Mouse (Mus musculus) hindbrain, embryonic 14.5 days (tissue): ENCODE results near the gene Jarid2. TPM values are rescaled to one million over a fixed set of nuclear protein-coding genes. Genes with fewer than 3 reads are reported as not detected.
"Not testable (repeated sequence)": the region's sequence is repeated elsewhere in the genome, so short reads cannot be mapped to it uniquely, and the experiment has no call there.

Experiments
- ATAC-seq: fragments of 200-750 bp; cut with Nextera tagmentation; 2 replicates; pipeline ENCODE4 v1.8.0; 2017; ENCODE audit warnings: moderate number of reproducible peaks, mild to moderate bottlenecking, moderate TSS enrichment, moderate library complexity; ENCODE audit not compliant: low FRiP score
- DNase-seq: peaks from one replicate; pipeline ENCODE4 v3.0.0-alpha.2; 2015; ENCODE audit warnings: low spot score
- H3K27ac ChIP-seq: fragments of 300-500 bp; sonication (generic); 2 replicates; pipeline ENCODE4 v1.5.1; 2014; ENCODE audit warnings: mild to moderate bottlenecking, moderate library complexity
- H3K27me3 ChIP-seq: fragments of 300-500 bp; sonication (generic); 2 replicates; pipeline ENCODE4 v1.6.1; 2014; ENCODE audit warnings: mild to moderate bottlenecking, low read length, mixed read lengths; ENCODE audit not compliant: control insufficient read depth, insufficient read depth
- H3K36me3 ChIP-seq: fragments of 300-500 bp; sonication (generic); replicated peaks from 2 replicates; pipeline ENCODE4 v1.6.1; 2014; ENCODE audit not compliant: control insufficient read depth, insufficient read depth
- H3K4me1 ChIP-seq: fragments of 300-500 bp; sonication (generic); replicated peaks from 2 replicates; pipeline ENCODE4 v1.6.1; 2014; ENCODE audit warnings: antibody characterized with exemption, low read length, mixed read lengths; ENCODE audit not compliant: control insufficient read depth, insufficient read depth
- H3K4me2 ChIP-seq: fragments of 300-500 bp; sonication (generic); replicated peaks from 2 replicates; pipeline ENCODE4 v1.6.1; 2014; ENCODE audit warnings: mild to moderate bottlenecking, moderate library complexity
- H3K4me3 ChIP-seq: fragments of 300-500 bp; sonication (generic); replicated peaks from 2 replicates; pipeline ENCODE4 v1.5.1; 2014; ENCODE audit warnings: mild to moderate bottlenecking, low read length
- H3K9ac ChIP-seq: fragments of 300-500 bp; sonication (generic); 2 replicates; pipeline ENCODE4 v1.6.1; 2014
- H3K9me3 ChIP-seq: fragments of 300-500 bp; sonication (generic); 2 replicates; pipeline ENCODE4 v1.6.1; 2016; ENCODE audit warnings: low read length; ENCODE audit not compliant: control insufficient read depth
- WGBS: fragments of 180-500 bp; shearing (Covaris S2); extraction: QIAGEN DNeasy Blood & Tissue Kit; methylation state at CpG from one replicate; pipeline ENCODE4 v1.1.7; 2014; 5-methylcytosine and 5-hydroxymethylcytosine counted together
- polyA plus RNA-seq: library from polyadenylated mRNA; unstranded; fragments of >200 nt; fragmentation: Nextera tagmentation; extraction: Ambion mirVana; gene quantifications from 2 replicates; pipeline ENCODE4 v1.2.1, GENCODE M21; 2014

The Jarid2 gene
- polyA plus RNA-seq, 1 experiment from 2014 or later = 27.2 TPM

- no peaks in the 10 kb centered on the region for H3K9me3 ChIP-seq
- peak overlapping the region; percentile 71 for H3K9ac ChIP-seq
- no peaks in the 10 kb centered on the region for H3K27me3 ChIP-seq
- H3K4me2 ChIP-seq = peak overlapping the region; percentile 57
- under 1% methylated on average over 20 of the region's 20 CpGs for WGBS
- ATAC-seq (peak; percentile 94), DNase-seq (peak; percentile 85)
- peak overlapping the region; percentile 46 for H3K4me3 ChIP-seq
- H3K36me3 ChIP-seq = no peaks in the 10 kb centered on the region
- peaks cover 48% of the 10 kb centered on the region for H3K4me1 ChIP-seq
- H3K27ac ChIP-seq = peak overlapping the region; percentile 96
Observed at GRCm38 (mm10) chr13:44839866-44840835, 110.9 kb downstream of the Jarid2 start.

GRCm38 (mm10) chr13:44851426-44851825 lies 122.2 kb downstream of the Jarid2 start:
- H3K9me3 ChIP-seq = no peaks in the 10 kb centered on the region
- H3K27me3 ChIP-seq = no peaks in the 10 kb centered on the region
- no peak overlapping the region for H3K9ac ChIP-seq
- WGBS = 21% methylated on average over 2 of the region's 2 CpGs
- no peak overlapping the region for H3K27ac ChIP-seq
- H3K4me1 ChIP-seq = no peaks in the 10 kb centered on the region
- H3K36me3 ChIP-seq = peaks cover 21% of the 10 kb centered on the region
- no peak for ATAC-seq
- H3K4me2 ChIP-seq = no peak overlapping the region
- DNase-seq = no peak
- no peak overlapping the region for H3K4me3 ChIP-seq

GRCm38 (mm10) chr13:44852024-44852423 lies 122.8 kb downstream of the Jarid2 start:
- Histone ChIP-seq H3K4me1 (peaks cover 1% of the 10 kb centered on the region; the same call in 1 of the 2 replicates), H3K9ac (no peak overlapping the region), H3K4me2 (no peak overlapping the region), H3K27ac (no peak overlapping the region), H3K4me3 (no peak overlapping the region), H3K9me3 (no peaks in the 10 kb centered on the region), H3K36me3 (peaks cover 21% of the 10 kb centered on the region), H3K27me3 (no peaks in the 10 kb centered on the region)
- no peak for DNase-seq
- WGBS = 78% methylated on average over 3 of the region's 3 CpGs
- ATAC-seq = no peak

- H3K4me2 ChIP-seq = no peak overlapping the region
Observed at GRCm38 (mm10) chr13:44865566-44865965, 136.3 kb downstream of the Jarid2 start.

DNA sequence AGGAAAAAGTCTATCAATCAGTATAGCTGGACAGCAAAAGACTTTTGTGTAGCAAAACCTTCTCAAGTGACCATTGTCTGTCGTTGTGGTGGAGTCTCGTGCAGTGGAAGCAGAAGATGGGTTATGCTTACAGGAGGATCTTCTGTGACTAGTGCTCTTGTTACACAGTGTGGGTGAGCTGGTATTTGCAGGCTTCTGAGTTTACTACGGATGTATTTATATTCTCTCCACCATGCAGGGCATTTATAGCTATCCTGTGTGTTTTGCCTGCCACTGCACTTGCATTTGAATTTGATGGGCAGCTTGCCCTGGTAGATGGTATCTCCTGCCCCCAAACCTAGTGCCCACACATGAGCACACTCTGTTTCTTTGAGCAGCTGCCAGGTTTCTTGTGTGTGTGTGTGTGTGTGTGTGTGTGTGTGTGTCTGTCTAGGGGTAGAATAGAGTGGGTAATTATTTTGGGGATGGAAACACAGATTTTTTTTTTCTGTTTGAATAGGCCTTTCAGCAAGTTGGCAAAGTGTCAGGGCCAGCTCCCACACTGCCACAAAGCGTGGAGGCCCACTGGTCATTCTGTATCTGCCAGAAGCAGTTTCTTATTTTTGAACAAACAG lies 138.9 kb downstream of the Jarid2 start:
- Histone ChIP-seq H3K36me3 (no peaks in the 10 kb centered on the region), H3K4me2 (no peak overlapping the region), H3K9me3 (no peaks in the 10 kb centered on the region), H3K4me1 (peaks cover 17% of the 10 kb centered on the region), H3K27ac (peak overlapping the region; percentile 66), H3K27me3 (no peaks in the 10 kb centered on the region), H3K4me3 (no peak overlapping the region), H3K9ac (no peak overlapping the region)
- DNase-seq (peak; percentile 60), ATAC-seq (peak; percentile 61; the same call in 1 of the 2 replicates)
- WGBS = 38% methylated on average over 4 of the region's 4 CpGs

More at GRCm38 (mm10) chr13:44865566-44865965, 136.3 kb downstream of the Jarid2 start:
- WGBS = 96% methylated on average over 2 of the region's 2 CpGs
- no peaks in the 10 kb centered on the region for H3K9me3 ChIP-seq
- no peak overlapping the region for H3K4me3 ChIP-seq
- no peak overlapping the region for H3K27ac ChIP-seq
- no peaks in the 10 kb centered on the region for H3K36me3 ChIP-seq
- H3K9ac ChIP-seq = no peak overlapping the region
- DNase-seq = no peak
- peaks cover 17% of the 10 kb centered on the region for H3K4me1 ChIP-seq
- H3K27me3 ChIP-seq = no peaks in the 10 kb centered on the region
- ATAC-seq = no peak

DNA sequence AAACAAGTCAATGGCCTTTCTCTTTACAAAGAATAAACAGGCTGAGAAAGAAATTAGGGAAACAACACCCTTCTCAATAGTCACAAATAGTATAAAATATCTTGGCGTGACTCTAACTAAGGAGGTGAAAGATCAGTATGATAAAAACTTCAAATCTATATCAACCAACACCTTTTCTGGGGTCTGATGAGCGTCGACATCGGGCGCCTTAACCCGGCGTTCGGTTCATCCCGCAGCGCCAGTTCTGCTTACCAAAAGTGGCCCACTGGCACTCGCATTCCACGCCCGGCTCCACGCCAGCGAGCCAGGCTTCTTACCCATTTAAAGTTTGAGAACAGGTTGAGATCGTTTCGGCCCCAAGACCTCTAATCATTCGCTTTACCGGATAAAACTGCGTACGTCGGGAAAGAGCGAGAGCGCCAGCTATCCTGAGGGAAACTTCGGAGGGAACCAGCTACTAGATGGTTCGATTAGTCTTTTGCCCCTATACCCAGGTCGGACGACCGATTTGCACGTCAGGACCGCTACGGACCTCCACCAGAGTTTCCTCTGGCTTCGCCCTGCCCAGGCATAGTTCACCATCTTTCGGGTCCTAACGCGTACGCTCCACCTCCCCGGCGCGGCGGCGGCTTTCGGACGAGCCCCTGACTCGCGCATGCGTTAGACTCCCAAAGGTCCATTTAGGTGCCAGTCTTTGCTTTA lies 140.3 kb downstream of the Jarid2 start:
- WGBS = 77% methylated on average over 46 of the region's 47 CpGs
- not testable (repeated sequence) for H3K36me3 ChIP-seq, H3K9me3 ChIP-seq, H3K27ac ChIP-seq, H3K4me2 ChIP-seq, H3K27me3 ChIP-seq, H3K9ac ChIP-seq, H3K4me3 ChIP-seq
- peak; percentile 98 for ATAC-seq
- DNase-seq = peak; percentile 100
- peaks cover 21% of the 10 kb centered on the region for H3K4me1 ChIP-seq

DNA sequence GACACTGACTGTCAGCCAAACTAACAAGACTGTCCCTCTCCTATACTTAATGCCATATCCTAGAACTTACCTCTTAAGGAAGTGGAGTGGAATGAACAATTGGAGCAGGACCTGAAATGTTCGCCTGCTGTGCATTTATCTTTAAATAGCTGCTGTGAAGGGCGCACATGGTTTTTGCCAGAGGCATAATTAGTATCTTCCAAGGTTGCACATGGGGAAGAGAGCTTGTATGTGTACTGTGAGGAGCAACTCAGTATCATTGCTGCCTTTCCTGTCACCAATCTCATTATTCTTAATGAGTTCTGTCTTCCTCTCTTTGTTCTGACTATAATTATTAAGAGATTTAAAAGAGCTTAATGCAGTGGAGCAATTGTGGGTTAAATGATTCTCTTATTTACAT lies 147.5 kb downstream of the Jarid2 start:
- ATAC-seq = no peak
- Histone ChIP-seq H3K4me1 (peaks cover 24% of the 10 kb centered on the region), H3K9me3 (no peaks in the 10 kb centered on the region), H3K27me3 (no peaks in the 10 kb centered on the region), H3K36me3 (peaks cover 7% of the 10 kb centered on the region), H3K4me3 (no peak overlapping the region), H3K4me2 (no peak overlapping the region), H3K27ac (no peak overlapping the region), H3K9ac (no peak overlapping the region)
- no peak for DNase-seq
- WGBS = 61% methylated on average over 2 of the region's 2 CpGs

DNA sequence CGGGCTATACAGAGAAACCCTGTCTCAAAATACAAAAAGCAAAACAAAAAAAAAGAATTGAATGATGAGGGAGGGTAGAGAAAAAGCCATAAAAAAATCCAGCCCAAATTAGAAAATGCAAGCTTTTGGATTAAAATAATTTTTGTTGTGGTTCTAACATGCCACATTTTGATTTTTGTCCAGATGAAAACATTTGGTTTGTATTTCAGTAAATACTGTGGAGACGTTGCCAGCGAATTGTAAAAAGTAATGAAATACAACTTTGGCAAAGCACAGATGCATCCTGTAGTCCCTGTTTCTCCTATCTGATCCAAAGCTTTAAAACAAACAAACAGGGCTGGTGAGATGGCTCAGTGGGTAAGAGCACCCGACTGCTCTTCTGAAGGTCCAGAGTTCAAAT lies 151.7 kb downstream of the Jarid2 start:
- H3K4me3 ChIP-seq = no peak overlapping the region
- no peak overlapping the region for H3K9ac ChIP-seq
- H3K4me1 ChIP-seq = peaks cover 21% of the 10 kb centered on the region
- no peaks in the 10 kb centered on the region for H3K27me3 ChIP-seq
- H3K27ac ChIP-seq = no peak overlapping the region
- no peak overlapping the region for H3K4me2 ChIP-seq
- no peak for DNase-seq
- 90% methylated on average over 4 of the region's 4 CpGs for WGBS
- H3K36me3 ChIP-seq = peaks cover 15% of the 10 kb centered on the region
- no peaks in the 10 kb centered on the region for H3K9me3 ChIP-seq
- no peak for ATAC-seq

DNA sequence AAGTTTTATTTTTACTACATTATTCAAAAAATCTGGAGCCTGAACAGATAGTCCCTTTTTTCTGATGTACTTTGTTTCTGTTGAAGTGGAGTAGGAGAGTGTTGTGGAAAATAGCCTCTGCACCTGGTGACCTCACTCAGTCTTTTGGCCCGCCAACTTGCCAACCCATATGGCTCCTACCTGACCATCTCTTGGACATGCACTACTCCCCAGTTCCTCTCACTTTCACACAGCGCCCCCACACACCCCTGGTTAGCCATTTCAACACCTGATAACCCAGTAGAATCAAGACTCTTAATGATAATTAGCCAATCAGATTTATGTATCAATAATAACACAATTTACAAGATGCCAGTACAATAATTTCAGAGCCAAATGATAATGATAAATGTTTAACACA lies 156.9 kb downstream of the Jarid2 start:
- no peak overlapping the region for H3K9ac ChIP-seq
- no peak overlapping the region for H3K27ac ChIP-seq
- peaks cover 19% of the 10 kb centered on the region for H3K36me3 ChIP-seq
- no peak for ATAC-seq
- no peaks in the 10 kb centered on the region for H3K27me3 ChIP-seq
- no peaks in the 10 kb centered on the region; the same call in 1 of the 2 replicates for H3K4me1 ChIP-seq
- no peaks in the 10 kb centered on the region for H3K9me3 ChIP-seq
- no peak overlapping the region for H3K4me3 ChIP-seq
- H3K4me2 ChIP-seq = no peak overlapping the region
- 95% methylated on average over 2 of the region's 2 CpGs for WGBS
- no peak for DNase-seq
